Mouse (Mus musculus) thymus, adult 2 months (tissue): ENCODE results near the gene Rps25. TPM values are rescaled to one million over a fixed set of nuclear protein-coding genes. Genes with fewer than 3 reads are reported as not detected.
"Not testable (repeated sequence)": the region's sequence is repeated elsewhere in the genome, so short reads cannot be mapped to it uniquely, and the experiment has no call there.

Source experiments
- DNase-seq: peaks from one replicate; pipeline ENCODE4 v3.0.0; 2021
- H3K27ac ChIP-seq: fragments of 200-500 bp; 2 replicates; pipeline ENCODE4 v1.5.1; 2012; ENCODE audit warnings: low read length, control low read depth; ENCODE audit not compliant: control insufficient read depth, insufficient read depth
- H3K27me3 ChIP-seq: fragments of 200-500 bp; 2 replicates; pipeline ENCODE4 v1.6.1; 2012; ENCODE audit warnings: mild to moderate bottlenecking, low read length, moderate library complexity, mixed read lengths; ENCODE audit not compliant: control insufficient read depth, insufficient read depth
- H3K36me3 ChIP-seq: fragments of 200-500 bp; 2 replicates; pipeline ENCODE4 v1.6.1; 2012; ENCODE audit warnings: mild to moderate bottlenecking, low read length, moderate library complexity; ENCODE audit not compliant: control insufficient read depth, insufficient read depth
- H3K4me1 ChIP-seq: fragments of 200-500 bp; replicated peaks from 2 replicates; pipeline ENCODE4 v1.6.1; 2012; ENCODE audit warnings: low read length; ENCODE audit not compliant: control insufficient read depth, insufficient read depth
- H3K4me3 ChIP-seq: fragments of 200-500 bp; 2 replicates; pipeline ENCODE4 v1.5.1; 2012; ENCODE audit warnings: mild to moderate bottlenecking, low read length, control low read depth, moderate library complexity; ENCODE audit not compliant: control insufficient read depth, insufficient read depth
- CTCF ChIP-seq: fragments of 200-500 bp; IDR thresholded peaks from 2 replicates; pipeline ENCODE4 v1.5.1; 2012; ENCODE audit warnings: mild to moderate bottlenecking, control low read depth, low read length, moderate library complexity, borderline replicate concordance; ENCODE audit not compliant: control insufficient read depth, poor library complexity, insufficient read depth; ENCODE audit errors: extremely low read depth
- POLR2A ChIP-seq: fragments of 200-500 bp; IDR thresholded peaks from 2 replicates; pipeline ENCODE4 v1.6.1; 2012; ENCODE audit warnings: mild to moderate bottlenecking, low read length, control low read depth, moderate library complexity; ENCODE audit not compliant: control insufficient read depth, poor library complexity, insufficient read depth; ENCODE audit errors: extremely low read depth
- WGBS: fragments of 180-500 bp; shearing (Covaris S2); methylation state at CpG from one replicate; pipeline ENCODE4 v1.1.7; 2018; 5-methylcytosine and 5-hydroxymethylcytosine counted together
- polyA plus RNA-seq: library from polyadenylated mRNA; depleted of rRNA; stranded (reverse); fragments of >200 nt; gene quantifications from 2 replicates; pipeline ENCODE4 v1.2.3, GENCODE M21; 2012

The Rps25 gene
- polyA plus RNA-seq, 1 experiment, result 258 TPM

- no peaks in the 10 kb centered on the region for H3K36me3 ChIP-seq
- no peak overlapping the region for H3K4me3 ChIP-seq
- WGBS, result 94% methylated on average over 6 of the region's 6 CpGs
- peaks cover 12% of the 10 kb centered on the region for H3K4me1 ChIP-seq
- no peak overlapping the region for H3K27ac ChIP-seq
- no peak for DNase-seq
- TF ChIP-seq POLR2A, result no peak
- no peak for TF ChIP-seq CTCF
- no peaks in the 10 kb centered on the region for H3K27me3 ChIP-seq
Measured at GRCm38 (mm10) chr9:44376141-44376540, 30.8 kb upstream of the Rps25 start.

GRCm38 (mm10) chr9:44377335-44377734 lies 29.6 kb upstream of the Rps25 start:
- H3K27ac ChIP-seq, H3K4me3 ChIP-seq, H3K27me3 ChIP-seq, DNase-seq, H3K36me3 ChIP-seq: not testable (repeated sequence)
- peaks cover 12% of the 10 kb centered on the region for H3K4me1 ChIP-seq
- 81% methylated on average over 2 of the region's 2 CpGs for WGBS

DNA sequence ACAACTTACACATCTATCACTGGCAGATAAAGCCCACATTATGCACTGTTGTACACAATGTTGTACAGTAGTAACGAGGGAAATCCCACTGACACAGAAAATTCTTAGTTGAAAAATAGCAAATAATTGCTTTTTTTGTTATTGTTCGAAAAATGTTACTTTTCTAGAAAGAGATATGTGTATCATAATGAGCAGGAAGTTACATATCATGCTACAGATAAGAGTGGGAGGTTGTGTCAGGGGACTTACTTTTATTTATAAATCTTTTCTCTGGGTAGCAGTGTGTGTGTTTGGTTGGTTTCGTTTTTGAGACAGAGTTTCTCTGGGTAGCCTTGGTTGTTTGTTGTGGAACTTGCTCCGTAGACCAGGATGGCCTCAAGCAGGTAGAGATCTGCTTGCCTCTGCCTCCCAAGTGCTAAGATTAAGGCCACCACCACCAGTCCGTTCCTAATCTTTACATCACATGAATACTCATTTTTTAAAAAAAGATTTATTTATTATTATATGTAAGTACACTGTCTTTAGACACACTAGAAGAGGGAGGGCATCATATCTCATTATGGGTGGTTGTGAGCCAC lies 28.7 kb upstream of the Rps25 start:
- no peak for DNase-seq
- H3K4me3 ChIP-seq, result no peak overlapping the region

GRCm38 (mm10) chr9:44379054-44379834 lies 27.7 kb upstream of the Rps25 start, which contains the start of gene Hyou1:
Hyou1 (plus strand) TSS chr9:44379490.
- peak within 1 kb of the TSS; percentile 66 for H3K4me3 ChIP-seq
- TF ChIP-seq POLR2A (peak; percentile 88), CTCF (peak; percentile 56; the same call in 1 of the 2 replicates)
- DNase-seq, result peak; percentile 99
- under 1% methylated on average over 83 of the region's 83 CpGs for WGBS
- no peaks in the 10 kb centered on the region for H3K27me3 ChIP-seq
- H3K36me3 ChIP-seq, result peaks cover 11% of the 10 kb centered on the region
- peaks cover 12% of the 10 kb centered on the region for H3K4me1 ChIP-seq
- H3K27ac ChIP-seq, result peak within 1 kb of the TSS; percentile 33

More for the DNA sequence above, 28.7 kb upstream of the Rps25 start:
- H3K27me3 ChIP-seq, result no peaks in the 10 kb centered on the region
- H3K36me3 ChIP-seq, result peaks cover 8% of the 10 kb centered on the region; the same call in 1 of the 2 replicates
- H3K4me1 ChIP-seq, result peaks cover 12% of the 10 kb centered on the region
- no peak for TF ChIP-seq CTCF
- TF ChIP-seq POLR2A, result no peak
- WGBS, result 64% methylated on average over 5 of the region's 5 CpGs
- no peak overlapping the region for H3K27ac ChIP-seq

DNA sequence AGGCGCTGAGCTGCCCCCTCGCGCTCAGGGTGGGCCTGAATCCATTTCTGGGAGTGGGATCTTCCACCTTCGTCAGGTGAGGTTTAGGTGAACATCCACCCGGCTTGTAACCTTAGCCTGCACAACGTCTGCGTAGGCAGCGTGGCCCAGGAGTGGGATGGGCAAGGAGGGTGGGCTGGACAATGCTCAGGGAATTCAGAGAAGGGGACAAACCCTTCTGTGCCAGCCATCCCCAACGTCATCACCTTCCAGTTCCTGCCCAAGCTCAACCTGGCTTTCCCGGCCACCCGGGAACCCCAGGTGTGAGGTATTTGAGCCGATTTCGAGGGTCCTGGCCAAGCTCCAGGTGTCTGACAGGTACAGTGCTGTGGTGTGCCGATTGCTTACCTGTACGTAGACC lies 27.1 kb upstream of the Rps25 start:
- peaks cover 17% of the 10 kb centered on the region for H3K36me3 ChIP-seq
- no peaks in the 10 kb centered on the region for H3K27me3 ChIP-seq
- no peak overlapping the region for H3K27ac ChIP-seq
- peak overlapping the region; percentile 66 for H3K4me3 ChIP-seq
- DNase-seq, result no peak
- TF ChIP-seq CTCF (0 out of 2 replicates have a peak, but pooled peaks have one; percentile 25), POLR2A (no peak)
- H3K4me1 ChIP-seq, result peaks cover 12% of the 10 kb centered on the region
- 5% methylated on average over 15 of the region's 15 CpGs for WGBS

- H3K27ac ChIP-seq, result no peak overlapping the region
- H3K4me1 ChIP-seq, result peaks cover 10% of the 10 kb centered on the region
- WGBS, result 97% methylated on average over 13 of the region's 13 CpGs
- H3K4me3 ChIP-seq, result no peak overlapping the region
- DNase-seq, result no peak
- TF ChIP-seq CTCF (no peak), POLR2A (no peak)
- peaks cover 57% of the 10 kb centered on the region for H3K36me3 ChIP-seq
- no peaks in the 10 kb centered on the region for H3K27me3 ChIP-seq
Measured at GRCm38 (mm10) chr9:44384596-44384995, 22.3 kb upstream of the Rps25 start.
